Mouse (Mus musculus): Measurements from ENCODE around the gene Rras2. TPM values are rescaled to one million over a fixed set of nuclear protein-coding genes. Genes with fewer than 3 reads are reported as not detected.

Gene Rras2
- total RNA-seq (2014; rRNA removed) (27.9 and 36.2 TPM in 2 replicates), polyA plus RNA-seq (2015; fragmentation: Nextera tagmentation; extraction: Ambion mirVana) (16.0 and 17.6 TPM in 2 replicates)

DNA sequence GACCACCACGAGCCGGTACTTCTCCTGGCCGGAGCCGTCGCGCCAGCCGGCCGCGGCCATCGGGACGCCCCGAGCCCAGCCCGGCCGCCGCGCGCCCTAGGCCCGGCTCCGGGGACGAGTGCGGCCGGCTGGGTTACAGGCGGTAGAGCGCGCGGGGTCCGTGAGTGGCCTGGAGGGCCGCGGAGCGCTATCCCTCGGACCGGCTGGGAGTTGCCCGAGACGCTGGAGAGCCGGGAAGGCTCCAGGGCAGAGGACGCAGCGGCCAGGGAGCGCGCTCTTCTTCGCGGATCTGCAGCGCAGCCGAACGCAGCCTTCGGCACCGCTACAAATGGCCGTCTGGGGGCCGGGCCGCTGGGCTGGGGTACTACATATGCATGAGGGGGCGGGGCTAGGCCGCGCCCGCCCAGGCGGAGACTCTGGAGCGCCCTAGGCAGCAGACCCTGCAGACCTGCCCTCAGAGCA is at the start of gene Rras2:
Rras2 (minus strand) TSS at position 338 of the 462 bp plus-strand sequence.
- H3K4me2 ChIP-seq (ENCODE audit: low read depth, low read length), result peak within 1 kb of the TSS; percentile 90
- H3K27ac ChIP-seq, result peak within 1 kb of the TSS; percentile 81
- WGBS, result 0% methylated on average over 55 of the region's 55 CpGs
- H3K27me3 ChIP-seq (ENCODE audit: insufficient read depth, low read length), result no peaks in the 10 kb centered on the region
- peak; percentile 94 for DNase-seq (ENCODE audit: low spot score)
- no peak for TF ChIP-seq CTCF (IDR thresholded peaks at IDR 0.05; ENCODE audit: low read depth)
- H3K4me3 ChIP-seq (ENCODE audit: low read length), result peak within 1 kb of the TSS; percentile 60
- peak; percentile 99 for ATAC-seq
- H3K9me3 ChIP-seq (ENCODE audit: low read length), result no peaks in the 10 kb centered on the region
- peak within 1 kb of the TSS; percentile 67 for H3K9ac ChIP-seq (replicated peaks; ENCODE audit: low read length)
- no peaks in the 10 kb centered on the region for H3K4me1 ChIP-seq (ENCODE audit: insufficient read depth, low read length)
- H3K36me3 ChIP-seq (ENCODE audit: insufficient read depth, low read length), result no peaks in the 10 kb centered on the region

DNA sequence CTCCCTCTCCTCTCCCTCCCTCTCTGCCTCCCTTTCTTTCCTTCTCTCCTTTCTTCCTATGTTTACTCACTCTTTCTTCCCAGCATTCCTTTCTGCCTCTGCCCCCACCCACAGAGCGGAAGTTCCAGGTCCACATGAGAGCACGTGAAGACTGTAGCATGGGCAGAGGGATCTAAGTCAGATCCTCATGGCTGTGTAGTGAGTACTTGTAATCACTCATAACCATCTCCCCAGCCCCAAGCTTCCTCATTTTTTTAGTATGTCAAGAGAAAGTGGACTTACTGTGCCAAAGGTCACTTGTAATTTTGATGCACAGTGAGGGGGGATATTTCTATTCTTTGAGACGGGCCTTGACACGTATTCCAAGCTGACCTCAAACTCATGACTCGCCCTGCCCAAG is 45.4 kb upstream of the Rras2 start:
- Histone ChIP-seq H3K4me2 (ENCODE audit: low read depth, low read length) (no peak overlapping the region), H3K9ac (replicated peaks; ENCODE audit: low read length) (no peak overlapping the region), H3K36me3 (ENCODE audit: insufficient read depth, low read length) (no peaks in the 10 kb centered on the region), H3K27ac (no peak overlapping the region), H3K9me3 (ENCODE audit: low read length) (no peaks in the 10 kb centered on the region), H3K4me1 (ENCODE audit: insufficient read depth, low read length) (no peaks in the 10 kb centered on the region), H3K4me3 (ENCODE audit: low read length) (no peak overlapping the region), H3K27me3 (ENCODE audit: insufficient read depth, low read length) (no peaks in the 10 kb centered on the region)
- TF ChIP-seq CTCF (IDR thresholded peaks at IDR 0.05; ENCODE audit: low read depth), result no peak
- DNase-seq (ENCODE audit: low spot score), result no peak
- no peak for ATAC-seq
- 84% methylated on average over 5 of the region's 5 CpGs for WGBS

GRCm38 (mm10) chr7:114161101-114161500 is 43.5 kb upstream of the Rras2 start:
- Histone ChIP-seq H3K4me1 (ENCODE audit: insufficient read depth, low read length) (no peaks in the 10 kb centered on the region), H3K27ac (no peak overlapping the region), H3K27me3 (ENCODE audit: insufficient read depth, low read length) (no peaks in the 10 kb centered on the region), H3K4me2 (ENCODE audit: low read depth, low read length) (no peak overlapping the region), H3K9me3 (ENCODE audit: low read length) (no peaks in the 10 kb centered on the region), H3K4me3 (ENCODE audit: low read length) (no peak overlapping the region), H3K36me3 (ENCODE audit: insufficient read depth, low read length) (no peaks in the 10 kb centered on the region), H3K9ac (replicated peaks; ENCODE audit: low read length) (no peak overlapping the region)
- ATAC-seq (no peak), DNase-seq (ENCODE audit: low spot score) (no peak)
- WGBS, result 84% methylated on average over 8 of the region's 8 CpGs
- TF ChIP-seq CTCF (IDR thresholded peaks at IDR 0.05; ENCODE audit: low read depth), result no peak

DNA sequence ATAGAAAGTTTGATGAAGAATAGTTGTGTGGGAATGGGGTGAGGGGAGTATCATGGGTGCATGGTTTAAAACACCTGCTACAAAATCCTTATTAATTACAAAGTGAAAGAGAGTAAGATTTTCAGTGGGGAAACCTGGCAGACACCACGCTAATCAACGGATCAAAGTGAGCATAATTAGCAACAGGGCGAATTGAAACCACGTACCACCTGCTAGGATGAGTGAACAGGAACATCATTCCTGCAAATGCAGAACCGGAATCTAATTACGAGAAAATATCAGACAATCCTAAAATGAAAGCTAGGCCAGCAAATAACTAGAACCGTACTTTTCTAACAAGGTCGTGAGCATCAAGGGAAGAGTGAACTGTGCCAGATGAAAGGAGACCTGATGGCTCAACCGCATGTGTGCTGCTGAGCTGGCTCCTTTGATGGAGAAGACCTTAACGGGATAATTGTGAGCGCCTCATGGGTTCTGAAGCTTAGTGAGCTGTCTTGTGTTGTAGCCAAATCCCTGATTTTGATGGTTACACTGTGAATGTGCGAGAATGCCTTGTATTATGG is 40.2 kb upstream of the Rras2 start:
- ATAC-seq, result no peak
- Histone ChIP-seq H3K27me3 (ENCODE audit: insufficient read depth, low read length) (no peaks in the 10 kb centered on the region), H3K4me2 (ENCODE audit: low read depth, low read length) (no peak overlapping the region), H3K36me3 (ENCODE audit: insufficient read depth, low read length) (no peaks in the 10 kb centered on the region), H3K27ac (no peak overlapping the region), H3K4me3 (ENCODE audit: low read length) (no peak overlapping the region), H3K4me1 (ENCODE audit: insufficient read depth, low read length) (no peaks in the 10 kb centered on the region), H3K9me3 (ENCODE audit: low read length) (no peaks in the 10 kb centered on the region), H3K9ac (replicated peaks; ENCODE audit: low read length) (no peak overlapping the region)
- peak; percentile 37 for DNase-seq (ENCODE audit: low spot score)
- no peak for TF ChIP-seq CTCF (IDR thresholded peaks at IDR 0.05; ENCODE audit: low read depth)
- WGBS, result 63% methylated on average over 12 of the region's 12 CpGs

GRCm38 (mm10) chr7:114156364-114156763 is 38.8 kb upstream of the Rras2 start:
- Histone ChIP-seq H3K9ac (replicated peaks; ENCODE audit: low read length) (no peak overlapping the region), H3K36me3 (ENCODE audit: insufficient read depth, low read length) (no peaks in the 10 kb centered on the region), H3K27me3 (ENCODE audit: insufficient read depth, low read length) (no peaks in the 10 kb centered on the region), H3K4me1 (ENCODE audit: insufficient read depth, low read length) (no peaks in the 10 kb centered on the region), H3K4me3 (ENCODE audit: low read length) (no peak overlapping the region), H3K4me2 (ENCODE audit: low read depth, low read length) (no peak overlapping the region), H3K9me3 (ENCODE audit: low read length) (no peaks in the 10 kb centered on the region), H3K27ac (no peak overlapping the region)
- ATAC-seq, result no peak
- no peak for DNase-seq (ENCODE audit: low spot score)
- TF ChIP-seq CTCF (IDR thresholded peaks at IDR 0.05; ENCODE audit: low read depth), result no peak
- WGBS, result 86% methylated on average over 4 of the region's 4 CpGs

- Histone ChIP-seq H3K27ac (no peak overlapping the region), H3K9me3 (ENCODE audit: low read length) (no peaks in the 10 kb centered on the region), H3K36me3 (ENCODE audit: insufficient read depth, low read length) (no peaks in the 10 kb centered on the region), H3K27me3 (ENCODE audit: insufficient read depth, low read length) (no peaks in the 10 kb centered on the region), H3K9ac (replicated peaks; ENCODE audit: low read length) (no peak overlapping the region), H3K4me3 (ENCODE audit: low read length) (no peak overlapping the region), H3K4me1 (ENCODE audit: insufficient read depth, low read length) (no peaks in the 10 kb centered on the region), H3K4me2 (ENCODE audit: low read depth, low read length) (no peak overlapping the region)
- no peak for TF ChIP-seq CTCF (IDR thresholded peaks at IDR 0.05; ENCODE audit: low read depth)
- WGBS, result 61% methylated on average over 5 of the region's 5 CpGs
- ATAC-seq (no peak), DNase-seq (ENCODE audit: low spot score) (no peak)
Measured at GRCm38 (mm10) chr7:114155053-114155865, 37.7 kb upstream of the Rras2 start.
